ENCODE assay signal across 21 mouse cellular contexts in the genomic region with DNA sequence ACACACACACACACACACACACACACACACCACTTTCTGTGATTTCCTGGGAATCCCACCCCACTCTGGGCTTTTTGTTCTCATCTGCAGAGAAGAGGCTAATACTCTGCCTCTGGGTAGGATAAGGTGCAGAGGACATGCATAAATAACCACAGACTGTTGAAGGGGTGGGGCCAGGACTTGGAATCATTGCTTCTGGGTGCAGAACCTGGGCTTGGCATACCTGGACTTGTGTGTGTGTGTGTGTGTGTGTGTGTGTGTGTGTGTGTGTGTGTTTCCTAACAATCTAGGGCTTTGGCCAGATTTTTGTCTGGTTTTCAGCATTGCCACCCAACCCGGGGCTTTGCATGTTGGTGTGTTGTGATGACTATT. TPM values are rescaled to one million over a fixed set of nuclear protein-coding genes. Genes with fewer than 3 reads are reported as not detected.
DNase-seq lines count a peak whose midpoint lies in the region; ATAC-seq lines count a peak whose summit lies in the region.
"Had no signal": no experiment of that assay in that cellular context is flagged by ENCODE, and none has a peak within 500 bp of the region (broad histone marks: within the 10 kb centered on the region; RNA-seq: fewer than 3 reads in every experiment).

No protein-coding gene starts in this region.

- no peaks in the 10 kb centered on the region for H3K27me3 ChIP-seq in lung, embryonic 15.5 days
- H3K27me3 ChIP-seq: forebrain, embryonic 13.5 days; hindbrain, embryonic 13.5 days had no signal

- no peaks in the 10 kb centered on the region for H3K36me3 ChIP-seq in lung, embryonic 15.5 days
- H3K36me3 ChIP-seq: hindbrain, embryonic 13.5 days; limb, embryonic 13.5 days had no signal

- no peaks in the 10 kb centered on the region for H3K9me3 ChIP-seq in lung, embryonic 15.5 days
- H3K9me3 ChIP-seq: forebrain, embryonic 13.5 days; hindbrain, embryonic 13.5 days; limb, embryonic 13.5 days had no signal

- WGBS in lung, embryonic 15.5 days = 71% methylated on average over 1 of the region's 1 CpGs

- ATAC-seq in lung, embryonic 15.5 days (ENCODE audit: borderline replicate concordance, extremely low read depth, low FRiP score, low TSS enrichment) = no peak
- ATAC-seq: activated CD4-positive, CD25-positive, alpha-beta regulatory T cell, adult 4 months; CD4-positive, CD25-positive, alpha-beta regulatory T cell, adult 4 months; forebrain, embryonic 13.5 days had no signal

- no peak for DNase-seq in lung, adult 18-20 months
- DNase-seq in kidney, adult 18-20 months = peak; percentile 43
- peak; percentile 52 for DNase-seq in kidney, adult 9 months
- DNase-seq in kidney, postnatal 14 days = peak; percentile 66
- DNase-seq in cerebellum, postnatal 14 days = no peak
- no peak for DNase-seq in right cerebral cortex, adult 18-20 months
- DNase-seq in layer of hippocampus, adult 8-10 months (ENCODE audit: low spot score in 2 of 2) = no peak
- DNase-seq: heart, adult 11 months; layer of hippocampus, adult 9-11 months; right cerebral cortex, postnatal 14 days had no signal

- peak overlapping the region; percentile 72 for H3K27ac ChIP-seq in lung, embryonic 15.5 days
- H3K27ac ChIP-seq: forebrain, embryonic 13.5 days; hindbrain, embryonic 13.5 days; limb, embryonic 13.5 days; macrophage had no signal

- H3K4me2 ChIP-seq in lung, embryonic 15.5 days = no peak overlapping the region
- H3K4me2 ChIP-seq: forebrain, embryonic 13.5 days; heart, embryonic 11.5 days; hindbrain, embryonic 13.5 days; limb, embryonic 13.5 days; liver, embryonic 11.5 days had no signal

- H3K4me3 ChIP-seq in lung, embryonic 15.5 days = no peak overlapping the region
- H3K4me3 ChIP-seq: forebrain, embryonic 13.5 days; hindbrain, embryonic 13.5 days; limb, embryonic 13.5 days had no signal

- no peak overlapping the region for H3K9ac ChIP-seq in lung, embryonic 15.5 days
- H3K9ac ChIP-seq: forebrain, embryonic 13.5 days; hindbrain, embryonic 13.5 days; limb, embryonic 13.5 days had no signal

- 0 out of 2 replicates have a peak, but pooled peaks cover 8% of the 10 kb centered on the region for H3K4me1 ChIP-seq in lung, embryonic 15.5 days

RNA-seq across cellular contexts. Expression of gene Pitpnm3, which starts 10.3 kb away (rescaled TPM):
- polyA plus RNA-seq in lung, embryonic 15.5 days (2015; fragmentation: Nextera tagmentation; extraction: Ambion mirVana) = 1.8 and 1.9 TPM in 2 replicates
- total RNA-seq in layer of hippocampus, adult 8-10 months (2022) = 10 to 100 TPM; 30.5 to 46.8 (median 35.3) TPM
- total RNA-seq: megakaryocyte-erythroid progenitor cell, adult 5-6 weeks; monocyte, adult 5-6 weeks had no signal
- polyA plus RNA-seq: activated CD4-positive, CD25-positive, alpha-beta regulatory T cell, adult 4 months; macrophage had no signal

Comparison
In these comparisons a context has a peak if more than half of its experiments do, and no peak if none do; other contexts are left out.
1. DNase-seq: peak in kidney, adult 18-20 months (single experiment), kidney, adult 9 months (single experiment) and kidney, postnatal 14 days (single experiment); none in lung, adult 18-20 months (0 of 2), cerebellum, postnatal 14 days (0 of 2), right cerebral cortex, adult 18-20 months (single experiment) and layer of hippocampus, adult 8-10 months (0 of 2).